Mouse (Mus musculus) naive thymus-derived CD4-positive, alpha-beta T cell, adult 5 months (primary cell): Measurements from ENCODE around the gene Zfp788. TPM values are rescaled to one million over a fixed set of nuclear protein-coding genes. Genes with fewer than 3 reads are reported as not detected.

Experiments
- polyA plus RNA-seq: library from polyadenylated mRNA; unstranded; fragments of 100-300 nt; shearing (Covaris generic); gene quantifications from one replicate; pipeline ENCODE4 v1.2.1, GENCODE M21; 2017

The Zfp788 gene
- 11.9 TPM for polyA plus RNA-seq

DNA sequence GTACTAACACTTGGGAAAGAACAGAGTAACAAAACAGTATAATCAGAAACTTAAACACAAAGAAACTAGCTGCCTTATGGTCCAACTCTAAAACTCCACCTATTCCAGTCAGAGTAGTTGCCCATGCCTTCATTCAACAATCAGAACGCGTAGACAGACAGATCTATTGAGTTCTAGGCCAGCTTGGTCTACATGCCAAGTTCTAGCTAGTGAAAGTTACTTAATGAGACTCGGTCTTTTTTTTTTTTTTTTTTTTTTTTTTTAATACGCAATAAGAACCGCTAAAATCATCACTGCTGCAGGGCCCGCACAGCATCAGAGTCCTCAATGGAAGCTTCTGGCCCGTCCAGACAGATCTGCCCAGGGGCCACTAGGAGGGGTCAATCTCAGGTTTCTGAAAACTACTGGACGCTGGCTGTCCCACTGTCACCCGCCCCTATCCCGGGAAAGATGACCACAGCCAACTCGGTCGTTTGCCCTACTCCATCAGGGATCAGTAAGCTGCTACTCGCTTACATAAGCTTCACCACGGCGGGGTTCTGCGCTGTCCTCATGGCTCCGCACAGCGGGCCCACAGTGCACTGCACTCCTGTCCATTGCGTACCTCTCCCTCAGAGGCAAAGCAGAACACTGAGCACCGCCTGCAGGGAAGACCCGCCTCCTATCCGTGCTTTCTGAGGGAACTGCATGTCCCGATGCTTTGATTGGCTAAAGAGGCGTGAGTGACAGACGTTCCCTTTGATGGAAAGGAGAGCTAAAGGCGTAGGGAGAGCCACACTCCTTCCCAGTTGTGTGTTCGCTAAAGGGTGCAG is at the start of gene Zfp788:
Gene Zfp788 (plus strand): TSS at position 795 of the 812 bp plus-strand sequence.

GRCm38 (mm10) chr7:41599034-41599813 is 33.8 kb upstream of the Zfp788 start, which contains the start of gene 2610021A01Rik:
Gene 2610021A01Rik (plus strand): TSS chr7:41599230.

Other genes with a start within 250 kb of the Zfp788 start
- gene AI987944, start 239.8 kb upstream of the Zfp788 start, polyA plus RNA-seq, result 21.2 TPM
- not detected for gene Vmn2r57, start 184.5 kb upstream of the Zfp788 start, polyA plus RNA-seq
- gene Gm20449, start 133.8 kb upstream of the Zfp788 start, polyA plus RNA-seq, result not detected
- 4.9 TPM for gene AW146154, start 133.3 kb upstream of the Zfp788 start, polyA plus RNA-seq
- 0.24 TPM for gene Gm6871, start 59.5 kb upstream of the Zfp788 start, polyA plus RNA-seq
- gene 2610021A01Rik, start 34.0 kb upstream of the Zfp788 start, polyA plus RNA-seq, result 19.4 TPM
- not detected for gene Vmn2r58, start 239.5 kb downstream of the Zfp788 start, polyA plus RNA-seq